Mouse (Mus musculus) midbrain, embryonic 11.5 days (tissue): ENCODE data around the gene Bmp3. TPM values are rescaled to one million over a fixed set of nuclear protein-coding genes. Genes with fewer than 3 reads are reported as not detected.

ENCODE experiments used
- ATAC-seq: fragments of 200-750 bp; cut with Nextera tagmentation; 2 replicates; pipeline ENCODE4 v1.8.0; 2017; ENCODE audit warnings: moderate TSS enrichment, moderate library complexity; ENCODE audit not compliant: low FRiP score
- DNase-seq: peaks from one replicate; pipeline ENCODE4 v3.0.0; 2015; ENCODE audit warnings: low spot score; ENCODE audit errors: missing footprints
- H3K27ac ChIP-seq: fragments of 300-500 bp; sonication (generic); 2 replicates; pipeline ENCODE4 v1.5.1; 2014; ENCODE audit warnings: low read depth, low read length
- H3K27me3 ChIP-seq: fragments of 300-500 bp; sonication (generic); 2 replicates; pipeline ENCODE4 v1.6.1; 2014; ENCODE audit warnings: mild to moderate bottlenecking, low read length, moderate library complexity, mixed read lengths; ENCODE audit not compliant: control insufficient read depth, insufficient read depth
- H3K36me3 ChIP-seq: fragments of 300-500 bp; sonication (generic); 2 replicates; pipeline ENCODE4 v1.6.1; 2014; ENCODE audit warnings: mild to moderate bottlenecking, low read length, moderate library complexity, mixed read lengths; ENCODE audit not compliant: control insufficient read depth, insufficient read depth
- H3K4me1 ChIP-seq: fragments of 300-500 bp; sonication (generic); 2 replicates; pipeline ENCODE4 v1.6.1; 2014; ENCODE audit warnings: low read length; ENCODE audit not compliant: control insufficient read depth, insufficient read depth
- H3K4me2 ChIP-seq: fragments of 300-500 bp; sonication (generic); 2 replicates; pipeline ENCODE4 v1.6.1; 2014; ENCODE audit warnings: mild to moderate bottlenecking, moderate library complexity
- H3K4me3 ChIP-seq: fragments of 300-500 bp; sonication (generic); 2 replicates; pipeline ENCODE4 v1.5.1; 2014; ENCODE audit warnings: low read depth, low read length
- H3K9ac ChIP-seq: fragments of 300-500 bp; sonication (generic); 2 replicates; pipeline ENCODE4 v1.6.1; 2014; ENCODE audit warnings: low read length
- H3K9me3 ChIP-seq: fragments of 300-500 bp; sonication (generic); 2 replicates; pipeline ENCODE4 v1.6.1; 2016; ENCODE audit warnings: low read length; ENCODE audit not compliant: control insufficient read depth
- WGBS: fragments of 180-500 bp; shearing (Covaris S2); extraction: QIAGEN DNeasy Blood & Tissue Kit; methylation state at CpG from one replicate; pipeline ENCODE4 v1.1.7; 2014; 5-methylcytosine and 5-hydroxymethylcytosine counted together
- polyA plus RNA-seq: library from polyadenylated mRNA; unstranded; fragments of >200 nt; fragmentation: Nextera tagmentation; extraction: Ambion mirVana; gene quantifications from 2 replicates; pipeline ENCODE4 v1.2.1, GENCODE M21; 2014

Bmp3 gene
- polyA plus RNA-seq, 1 experiment from 2014 or later = 0.67 TPM

GRCm38 (mm10) chr5:98882096-98882495 lies 27.9 kb downstream of the Bmp3 start:
- no peaks in the 10 kb centered on the region for H3K4me1 ChIP-seq
- DNase-seq (no peak), ATAC-seq (no peak)
- H3K9me3 ChIP-seq = no peaks in the 10 kb centered on the region
- no peak overlapping the region for H3K9ac ChIP-seq
- 83% methylated on average over 3 of the region's 3 CpGs for WGBS
- H3K4me3 ChIP-seq = no peak overlapping the region
- no peak overlapping the region for H3K4me2 ChIP-seq
- H3K36me3 ChIP-seq = no peaks in the 10 kb centered on the region
- no peaks in the 10 kb centered on the region for H3K27me3 ChIP-seq
- no peak overlapping the region for H3K27ac ChIP-seq

- H3K9ac ChIP-seq = no peak overlapping the region
- H3K27ac ChIP-seq = no peak overlapping the region
- WGBS = 82% methylated on average over 2 of the region's 2 CpGs
- H3K36me3 ChIP-seq = no peaks in the 10 kb centered on the region
- DNase-seq (no peak), ATAC-seq (no peak)
- no peaks in the 10 kb centered on the region for H3K4me1 ChIP-seq
- no peaks in the 10 kb centered on the region for H3K9me3 ChIP-seq
- H3K4me2 ChIP-seq = no peak overlapping the region
- H3K27me3 ChIP-seq = no peaks in the 10 kb centered on the region
- H3K4me3 ChIP-seq = no peak overlapping the region
Observed at GRCm38 (mm10) chr5:98890544-98891050, 36.4 kb downstream of the Bmp3 start.

- no peak overlapping the region for H3K9ac ChIP-seq
- no peak overlapping the region for H3K27ac ChIP-seq
- ATAC-seq (no peak), DNase-seq (no peak)
- H3K4me3 ChIP-seq = no peak overlapping the region
- no peak overlapping the region for H3K4me2 ChIP-seq
- WGBS = 85% methylated on average over 3 of the region's 3 CpGs
- H3K4me1 ChIP-seq = no peaks in the 10 kb centered on the region
- H3K27me3 ChIP-seq = no peaks in the 10 kb centered on the region
- H3K36me3 ChIP-seq = no peaks in the 10 kb centered on the region
- no peaks in the 10 kb centered on the region for H3K9me3 ChIP-seq
Observed at GRCm38 (mm10) chr5:98894281-98894680, 40.1 kb downstream of the Bmp3 start.

GRCm38 (mm10) chr5:98897946-98898345 lies 43.7 kb downstream of the Bmp3 start:
- Histone ChIP-seq H3K4me2 (no peak overlapping the region), H3K9me3 (no peaks in the 10 kb centered on the region), H3K4me1 (no peaks in the 10 kb centered on the region), H3K27ac (no peak overlapping the region), H3K27me3 (no peaks in the 10 kb centered on the region), H3K36me3 (no peaks in the 10 kb centered on the region), H3K9ac (no peak overlapping the region), H3K4me3 (no peak overlapping the region)
- no peak for DNase-seq
- ATAC-seq = no peak

GRCm38 (mm10) chr5:98900926-98901325 lies 46.7 kb downstream of the Bmp3 start:
- H3K27me3 ChIP-seq = no peaks in the 10 kb centered on the region
- DNase-seq = no peak
- H3K4me2 ChIP-seq = no peak overlapping the region
- 85% methylated on average over 5 of the region's 5 CpGs for WGBS
- no peaks in the 10 kb centered on the region for H3K36me3 ChIP-seq
- no peaks in the 10 kb centered on the region for H3K4me1 ChIP-seq
- H3K9ac ChIP-seq = no peak overlapping the region
- H3K4me3 ChIP-seq = no peak overlapping the region
- no peak for ATAC-seq
- no peak overlapping the region for H3K27ac ChIP-seq
- H3K9me3 ChIP-seq = no peaks in the 10 kb centered on the region

GRCm38 (mm10) chr5:98902339-98902738 lies 48.1 kb downstream of the Bmp3 start:
- Histone ChIP-seq H3K4me3 (no peak overlapping the region), H3K9me3 (no peaks in the 10 kb centered on the region), H3K27me3 (no peaks in the 10 kb centered on the region), H3K36me3 (no peaks in the 10 kb centered on the region), H3K4me1 (no peaks in the 10 kb centered on the region), H3K9ac (no peak overlapping the region), H3K27ac (no peak overlapping the region), H3K4me2 (no peak overlapping the region)
- ATAC-seq (no peak), DNase-seq (peak; percentile 83)
- 64% methylated on average over 4 of the region's 4 CpGs for whole genome bisulfite sequencing

- Histone ChIP-seq H3K27ac (no peak overlapping the region), H3K4me3 (no peak overlapping the region), H3K27me3 (no peaks in the 10 kb centered on the region), H3K9ac (no peak overlapping the region), H3K4me2 (no peak overlapping the region), H3K9me3 (no peaks in the 10 kb centered on the region), H3K4me1 (no peaks in the 10 kb centered on the region), H3K36me3 (no peaks in the 10 kb centered on the region)
- peak; percentile 47 for DNase-seq
- WGBS = 93% methylated on average over 5 of the region's 5 CpGs
- ATAC-seq = no peak
Observed at GRCm38 (mm10) chr5:98918716-98919115, 64.5 kb downstream of the Bmp3 start.

- no peak overlapping the region for H3K4me3 ChIP-seq
- no peaks in the 10 kb centered on the region for H3K36me3 ChIP-seq
- DNase-seq (peak; percentile 6), ATAC-seq (no peak)
- H3K9me3 ChIP-seq = no peaks in the 10 kb centered on the region
- H3K27me3 ChIP-seq = no peaks in the 10 kb centered on the region
- no peak overlapping the region for H3K9ac ChIP-seq
- no peak overlapping the region for H3K27ac ChIP-seq
- no peaks in the 10 kb centered on the region for H3K4me1 ChIP-seq
- no peak overlapping the region for H3K4me2 ChIP-seq
- WGBS = 74% methylated on average over 1 of the region's 1 CpGs
Observed at GRCm38 (mm10) chr5:98921608-98922007, 67.4 kb downstream of the Bmp3 start.

GRCm38 (mm10) chr5:98922921-98923320 lies 68.7 kb downstream of the Bmp3 start:
- Histone ChIP-seq H3K9ac (no peak overlapping the region), H3K9me3 (no peaks in the 10 kb centered on the region), H3K4me3 (no peak overlapping the region), H3K36me3 (no peaks in the 10 kb centered on the region), H3K4me2 (no peak overlapping the region), H3K27ac (no peak overlapping the region), H3K27me3 (no peaks in the 10 kb centered on the region), H3K4me1 (no peaks in the 10 kb centered on the region)
- ATAC-seq = no peak
- 94% methylated on average over 3 of the region's 3 CpGs for WGBS
- no peak for DNase-seq
